Mouse (Mus musculus) right cerebral cortex, adult 18-20 months (tissue): ENCODE measurements at regions not wholly inside any gene's neighbourhood (a gene's known extent, or its start where the extent isn't known, plus 50 kb on each side); places are given as distances from the start of the nearest gene placed in this dataset.

ENCODE experiments used
- DNase-seq: peaks from one replicate; pipeline ENCODE4 v3.0.0; 2022; ENCODE audit warnings: mixed read lengths

DNA sequence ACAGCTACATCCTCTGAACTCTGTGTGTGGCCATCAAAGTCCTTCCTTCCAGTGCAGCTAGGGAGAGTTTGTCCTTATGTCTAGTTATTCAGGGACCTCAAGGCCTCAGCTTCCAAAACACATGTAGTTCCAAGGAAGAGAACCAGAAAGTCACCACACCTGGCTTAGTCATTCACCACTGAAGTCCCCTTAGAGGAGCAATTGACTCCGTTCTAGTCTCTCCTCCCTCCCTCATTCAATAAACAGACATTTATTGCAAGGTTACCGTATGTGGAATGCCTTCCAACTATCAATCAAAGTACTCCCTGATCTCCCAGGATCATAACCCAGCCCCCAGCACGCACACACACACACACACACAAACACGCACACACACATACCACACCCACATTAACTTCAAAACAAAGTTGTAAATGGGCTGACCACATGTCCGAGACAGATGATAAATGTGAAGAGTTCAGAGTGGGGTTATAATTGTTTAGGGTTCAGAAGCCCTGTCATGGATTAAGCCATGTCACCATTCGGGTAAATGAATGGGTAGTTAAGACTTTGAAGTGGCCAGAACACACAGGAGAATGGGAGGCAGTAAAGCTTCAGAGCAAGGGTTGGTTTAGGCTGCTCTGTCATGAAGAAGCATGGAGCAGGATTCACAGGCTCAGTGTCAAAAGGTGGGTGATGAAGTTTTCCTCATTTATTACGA, 141.4 kb downstream of the Irs2 start:
- DNase-seq = no peak

- DNase-seq = no peak
Observed at GRCm38 (mm10) chr8:10865941-10866513, 142.2 kb downstream of the Irs2 start.

- DNase-seq = no peak
Observed at GRCm38 (mm10) chr8:10865415-10865821, 142.8 kb downstream of the Irs2 start.

DNA sequence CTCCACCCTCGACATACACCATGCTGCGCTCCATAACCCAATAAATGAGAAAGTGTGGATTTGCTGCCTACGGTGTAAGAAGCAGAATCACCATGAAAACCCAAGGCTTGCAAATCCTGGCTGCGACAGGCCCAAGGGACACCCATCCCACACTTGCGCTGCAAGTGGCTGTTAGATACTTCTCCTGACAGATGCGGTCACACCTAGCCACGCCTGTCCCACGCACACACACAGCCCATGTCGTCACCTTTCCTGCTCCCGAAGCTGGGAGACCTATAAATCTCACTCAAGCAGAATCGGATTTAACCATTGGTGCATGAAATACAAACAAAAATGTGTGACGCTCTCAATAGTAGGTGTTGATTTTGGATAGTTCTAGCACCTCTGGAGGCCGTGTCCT, 145.8 kb downstream of the Irs2 start:
- DNase-seq = no peak

DNA sequence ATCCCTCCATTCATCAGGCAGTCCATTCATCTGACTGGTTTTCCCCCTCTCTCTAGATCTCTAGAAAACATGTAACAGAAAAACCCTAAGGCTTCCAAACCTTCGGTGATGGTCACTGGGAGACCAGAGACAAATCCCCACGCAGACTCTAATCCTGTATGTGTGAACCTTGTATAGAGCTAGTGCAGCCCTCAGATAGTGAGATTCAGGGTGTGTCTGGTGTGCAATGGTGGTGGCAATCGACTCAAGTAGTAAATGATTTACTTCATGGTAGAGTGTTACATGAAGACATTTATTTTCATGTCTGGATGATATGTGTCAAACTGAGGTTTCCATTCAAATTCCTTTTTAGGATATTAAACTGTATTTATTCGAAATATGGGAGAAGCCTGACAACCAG, 147.4 kb downstream of the Irs2 start:
- DNase-seq = no peak

- no peak for DNase-seq
Observed at GRCm38 (mm10) chr8:10857874-10858273, 150.4 kb downstream of the Irs2 start.

GRCm38 (mm10) chr8:10856996-10857720, 151.1 kb downstream of the Irs2 start:
- DNase-seq = no peak

DNA sequence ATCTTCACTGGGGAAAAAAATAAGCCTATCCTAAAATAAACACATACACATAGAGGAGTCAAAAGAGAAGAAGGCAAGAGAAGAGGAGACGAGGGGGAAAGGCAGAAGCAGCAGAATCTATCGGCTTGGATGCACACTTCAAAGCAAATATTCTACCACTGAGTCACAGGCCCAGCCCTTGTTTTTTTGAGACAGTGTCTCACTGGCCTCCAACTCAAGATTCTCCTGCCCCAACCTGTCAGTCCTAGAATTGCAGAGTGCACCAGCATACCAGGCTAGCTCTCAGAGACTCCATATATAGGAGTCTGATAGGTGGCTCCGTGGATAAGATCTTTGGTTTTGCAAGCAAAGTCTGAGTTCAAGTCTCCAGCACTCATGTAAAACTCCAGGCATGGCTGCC, 152.6 kb downstream of the Irs2 start:
- no peak for DNase-seq

- DNase-seq = no peak
Observed at GRCm38 (mm10) chr8:10855131-10855530, 153.1 kb downstream of the Irs2 start.

DNA sequence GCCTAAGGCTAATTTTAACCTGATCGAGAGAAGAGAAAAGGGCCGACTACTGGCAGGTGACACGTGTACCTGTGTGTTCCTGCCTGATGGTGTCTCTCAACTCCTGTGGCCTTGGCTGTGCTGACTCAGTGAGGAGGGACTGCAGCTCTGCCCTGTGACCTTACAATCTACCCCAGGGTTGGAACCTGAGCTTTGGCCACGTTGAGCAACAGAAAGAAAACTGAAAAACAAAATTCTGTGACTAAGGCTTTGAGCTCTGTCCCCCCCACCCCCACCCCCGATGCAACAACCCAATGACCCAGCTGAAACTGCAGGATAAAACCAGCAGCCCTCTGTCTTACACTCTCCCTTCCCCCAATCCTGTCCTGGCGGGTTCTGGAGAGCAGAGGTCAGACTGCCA, 153.7 kb downstream of the Irs2 start:
- DNase-seq = no peak

DNA sequence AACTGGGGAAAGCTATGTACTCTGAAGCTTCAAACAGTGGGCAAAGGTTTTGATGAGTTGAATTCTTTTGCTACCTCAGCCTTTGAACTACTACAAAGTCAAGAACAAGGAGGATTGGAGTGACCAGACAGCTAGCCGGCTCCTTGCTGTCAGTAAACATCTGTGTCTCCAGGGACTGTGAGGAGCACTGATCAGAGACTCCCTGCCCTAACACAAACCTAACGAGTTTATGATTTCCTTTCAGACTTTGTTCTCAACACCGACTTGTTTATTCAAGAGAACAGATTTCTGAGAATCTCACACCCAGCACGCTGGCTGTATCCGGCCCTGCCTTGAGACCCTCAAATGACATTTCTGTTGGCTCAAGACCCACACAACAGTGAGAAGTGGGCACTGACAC, 154.4 kb downstream of the Irs2 start:
- no peak for DNase-seq

DNA sequence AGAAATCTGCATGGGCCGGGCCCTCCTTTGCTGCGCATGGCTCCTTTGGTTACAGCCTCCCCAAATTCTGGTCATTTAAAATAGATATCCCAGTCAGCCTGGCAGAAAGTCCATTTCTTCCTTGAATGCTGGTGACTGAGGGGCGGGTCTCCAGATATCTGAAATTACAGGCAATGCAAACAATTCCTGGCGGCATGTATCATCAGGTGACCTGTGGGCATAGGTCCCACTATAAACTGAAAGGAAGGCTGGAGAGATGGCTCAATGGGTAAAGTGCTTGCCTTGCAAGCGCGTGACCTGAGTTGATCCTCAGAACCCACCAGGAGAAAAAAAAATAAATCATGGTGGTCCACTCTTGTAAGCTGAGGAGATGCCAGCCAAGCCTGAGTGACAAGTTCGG, 158.3 kb downstream of the Irs2 start:
- no peak for DNase-seq

DNA sequence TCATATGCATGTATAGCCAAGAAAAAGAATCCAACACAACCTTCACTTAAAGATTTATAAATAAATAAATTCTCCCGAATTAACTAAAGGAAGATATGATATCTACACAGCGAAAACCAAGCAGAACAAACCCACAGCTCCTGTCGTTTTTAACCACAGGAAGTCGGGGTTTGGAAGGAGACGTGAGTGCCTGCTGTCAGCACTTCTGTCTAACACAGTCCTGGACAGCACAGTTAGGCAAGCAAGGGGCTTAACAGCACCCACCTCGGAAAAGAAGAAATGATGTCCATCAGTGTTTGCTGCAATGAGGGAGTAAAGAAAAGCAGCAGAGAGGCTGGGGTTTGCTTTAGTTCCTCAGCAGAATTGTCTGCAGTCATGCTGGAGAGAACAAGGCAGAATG, 162.7 kb downstream of the Irs2 start:
- no peak for DNase-seq

DNA sequence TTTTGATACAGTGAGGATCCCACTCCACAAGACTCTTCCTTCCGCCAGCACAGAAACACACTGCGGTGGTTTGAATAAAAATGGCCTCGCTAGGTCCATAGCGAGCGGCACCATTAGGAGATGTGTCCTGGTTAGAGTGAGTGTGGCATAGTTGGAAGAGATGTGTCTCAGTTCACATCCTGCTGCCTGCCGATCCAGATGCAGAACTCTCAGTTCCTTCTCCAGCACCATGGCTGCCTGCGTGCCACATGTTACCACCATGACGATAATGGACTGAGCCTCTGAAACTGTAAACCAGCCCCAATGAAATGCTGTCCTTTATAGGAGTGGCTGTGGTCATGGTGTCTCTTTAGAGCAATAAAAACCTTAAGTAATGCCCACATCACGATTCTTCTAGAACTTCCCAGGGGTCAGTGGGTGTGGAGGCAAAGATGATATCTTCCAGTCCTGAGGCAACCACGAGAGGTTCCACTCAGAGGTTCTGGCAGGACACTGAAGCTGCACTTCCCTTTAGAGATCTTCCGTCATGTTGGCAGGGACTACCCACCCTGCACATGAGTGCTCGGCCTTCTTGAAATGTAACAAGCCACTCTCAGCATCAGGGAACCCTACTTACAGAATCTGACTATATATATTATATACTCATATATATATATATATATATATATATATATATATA, 167.3 kb downstream of the Irs2 start:
- DNase-seq = no peak

DNA sequence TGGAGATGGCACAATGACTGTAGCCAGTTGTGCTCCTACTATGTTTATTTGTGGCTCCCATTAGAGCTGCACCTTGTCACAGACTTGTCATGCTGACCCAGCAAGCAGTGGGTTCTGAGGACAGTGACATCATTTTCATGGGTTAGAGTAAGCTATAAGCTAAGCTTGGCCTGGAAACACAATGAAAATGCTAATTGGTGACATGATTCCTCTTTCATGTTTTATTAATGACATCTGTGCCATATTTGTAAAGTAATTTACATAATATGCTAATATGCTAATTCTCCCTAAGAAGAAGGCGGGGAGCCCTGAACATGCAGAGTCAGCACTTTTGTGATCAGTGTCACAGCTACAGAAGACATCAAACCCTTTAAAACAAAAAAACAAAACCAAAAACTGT, 168.2 kb downstream of the Irs2 start:
- no peak for DNase-seq

DNA sequence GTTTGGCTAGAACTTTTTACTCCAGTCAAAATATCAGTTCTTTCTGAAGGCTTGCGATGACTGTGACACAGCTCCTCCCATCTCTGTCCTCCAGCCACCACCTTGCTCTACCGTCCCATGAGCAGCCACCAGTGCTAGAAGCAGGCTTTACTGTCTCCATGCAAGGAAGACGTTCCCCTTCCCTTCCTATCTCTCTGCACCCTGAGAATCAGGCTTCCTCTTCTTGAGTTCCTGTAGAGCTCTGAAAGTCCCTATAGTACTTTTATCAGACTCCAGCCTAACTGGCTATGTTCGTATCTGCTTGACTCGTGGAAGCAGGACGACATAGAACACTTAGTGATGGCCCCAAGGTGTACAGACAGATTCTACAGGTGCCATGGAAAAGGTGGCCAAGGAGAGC, 173.2 kb downstream of the Irs2 start:
- DNase-seq = no peak

GRCm38 (mm10) chr8:10831864-10832263, 176.4 kb downstream of the Irs2 start:
- no peak for DNase-seq

DNA sequence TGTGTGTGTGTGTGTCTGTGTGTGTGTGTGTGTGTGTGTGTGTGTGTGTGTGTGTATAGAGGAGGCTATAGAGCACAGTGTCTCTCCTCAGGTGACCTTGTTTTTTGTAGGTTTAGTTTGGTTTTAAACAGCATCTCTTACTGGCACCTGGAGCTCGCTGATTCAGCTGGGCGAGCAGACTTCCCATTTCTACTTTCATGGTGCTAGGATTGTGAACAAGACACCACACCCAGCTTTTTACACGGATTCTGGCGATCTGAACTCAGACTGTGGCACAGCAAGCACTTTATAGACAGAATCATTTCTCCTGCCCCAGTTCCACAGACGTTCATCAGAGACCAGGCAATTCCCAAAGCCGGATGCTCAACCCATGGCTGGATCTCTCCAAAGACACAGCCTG, 177.0 kb downstream of the Irs2 start:
- no peak for DNase-seq

GRCm38 (mm10) chr8:10830835-10831234, 177.4 kb downstream of the Irs2 start:
- no peak for DNase-seq

- DNase-seq = no peak
Observed at GRCm38 (mm10) chr8:10828580-10828979, 179.7 kb downstream of the Irs2 start.

DNA sequence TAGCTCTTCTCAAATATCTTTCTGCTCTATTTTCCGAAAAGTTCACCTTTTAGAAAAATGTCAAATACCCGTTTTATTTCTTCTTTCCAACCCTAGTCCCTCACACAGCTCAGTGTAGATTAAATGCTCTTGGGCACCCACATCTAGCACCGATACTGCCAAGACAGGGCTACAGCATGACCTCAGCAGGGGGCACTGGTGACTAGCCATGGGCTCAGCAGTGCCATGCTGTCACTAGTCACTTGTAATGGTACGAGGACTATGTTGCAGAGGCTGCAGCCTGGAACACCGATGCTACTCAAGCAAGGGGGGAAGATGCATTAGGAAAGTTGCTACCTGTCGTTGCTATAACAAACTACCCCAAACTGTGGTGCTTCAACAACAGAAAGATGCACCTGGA, 180.7 kb downstream of the Irs2 start:
- no peak for DNase-seq

DNA sequence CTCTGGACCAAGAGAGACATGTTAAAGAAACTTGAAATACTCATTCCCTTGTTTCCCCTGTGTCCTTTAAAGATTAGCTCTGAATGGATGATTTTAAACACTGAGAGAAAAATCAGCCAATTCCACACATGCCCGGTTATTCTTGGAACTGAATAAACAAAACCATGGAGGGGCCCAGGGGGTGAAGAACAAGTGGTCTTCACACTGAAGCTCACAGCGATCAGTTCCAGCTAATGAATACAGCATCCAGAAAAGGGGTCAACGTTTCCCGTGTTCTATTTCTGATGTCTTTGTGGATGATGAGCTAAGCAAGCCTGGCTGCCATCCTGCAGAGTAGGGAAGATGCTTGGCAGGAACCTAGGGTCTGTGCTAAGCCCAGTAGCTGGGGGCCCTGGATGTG, 182.3 kb downstream of the Irs2 start:
- no peak for DNase-seq

GRCm38 (mm10) chr8:10825192-10825926, 182.9 kb downstream of the Irs2 start:
- DNase-seq = peak; percentile 34
